Mouse (Mus musculus) limb, embryonic 11.5 days (tissue): Measurements from ENCODE around the gene Slc45a3. TPM values are rescaled to one million over a fixed set of nuclear protein-coding genes. Genes with fewer than 3 reads are reported as not detected.
A peak's percentile ranks its signal among the peaks of the same experiment; 100 is the strongest.

Source experiments
- ATAC-seq: fragments of 200-750 bp; cut with Nextera tagmentation; 2 replicates; pipeline ENCODE4 v1.8.0; 2017; ENCODE audit warnings: low read depth; ENCODE audit not compliant: insufficient number of reproducible peaks, low FRiP score, low TSS enrichment
- DNase-seq: peaks from one replicate; pipeline ENCODE4 v3.0.0-alpha.2; 2015; ENCODE audit warnings: low spot score
- H3K27ac ChIP-seq: fragments of 300-500 bp; sonication (generic); replicated peaks from 2 replicates; pipeline ENCODE4 v1.5.1; 2014; ENCODE audit warnings: low read depth, mild to moderate bottlenecking, low read length
- H3K27me3 ChIP-seq: fragments of 300-500 bp; sonication (generic); 2 replicates; pipeline ENCODE4 v1.6.1; 2014; ENCODE audit warnings: mild to moderate bottlenecking, low read length, mixed read lengths; ENCODE audit not compliant: control insufficient read depth, insufficient read depth
- H3K36me3 ChIP-seq: fragments of 300-500 bp; sonication (generic); 2 replicates; pipeline ENCODE4 v1.6.1; 2014; ENCODE audit warnings: mild to moderate bottlenecking, low read length, moderate library complexity, mixed read lengths; ENCODE audit not compliant: control insufficient read depth, insufficient read depth
- H3K4me1 ChIP-seq: fragments of 300-500 bp; sonication (generic); 2 replicates; pipeline ENCODE4 v1.6.1; 2014; ENCODE audit warnings: low read length, mixed read lengths; ENCODE audit not compliant: control insufficient read depth, insufficient read depth
- H3K4me2 ChIP-seq: fragments of 300-500 bp; sonication (generic); 2 replicates; pipeline ENCODE4 v1.6.1; 2014; ENCODE audit warnings: low read depth, mild to moderate bottlenecking, moderate library complexity; ENCODE audit not compliant: severe bottlenecking
- H3K4me3 ChIP-seq: fragments of 300-500 bp; sonication (generic); 2 replicates; pipeline ENCODE4 v1.5.1; 2014; ENCODE audit warnings: low read depth, low read length
- H3K9ac ChIP-seq: fragments of 300-500 bp; sonication (generic); 2 replicates; pipeline ENCODE4 v1.6.1; 2014; ENCODE audit warnings: mild to moderate bottlenecking, low read length
- H3K9me3 ChIP-seq: fragments of 300-500 bp; sonication (generic); 2 replicates; pipeline ENCODE4 v1.6.1; 2016; ENCODE audit warnings: low read length; ENCODE audit not compliant: control insufficient read depth
- WGBS: fragments of 180-500 bp; shearing (Covaris S2); extraction: QIAGEN DNeasy Blood & Tissue Kit; methylation state at CpG from one replicate; pipeline ENCODE4 v1.1.7; 2014; 5-methylcytosine and 5-hydroxymethylcytosine counted together
- polyA plus RNA-seq: library from polyadenylated mRNA; unstranded; fragments of >200 nt; fragmentation: Nextera tagmentation; extraction: Ambion mirVana; gene quantifications from 2 replicates; pipeline ENCODE4 v1.2.1, GENCODE M21; 2014

Gene Slc45a3
- polyA plus RNA-seq, 1 experiment from 2014 or later: 2.3 TPM

- Histone ChIP-seq H3K4me1 (no peaks in the 10 kb centered on the region), H3K4me2 (no peak overlapping the region), H3K27ac (no peak overlapping the region), H3K9me3 (no peaks in the 10 kb centered on the region), H3K36me3 (no peaks in the 10 kb centered on the region), H3K9ac (no peak overlapping the region), H3K27me3 (no peaks in the 10 kb centered on the region), H3K4me3 (no peak overlapping the region)
- DNase-seq (no peak), ATAC-seq (no peak)
- WGBS: 35% methylated on average over 2 of the region's 2 CpGs
Observed at GRCm38 (mm10) chr1:131980471-131980870, 17.7 kb downstream of the Slc45a3 start.

GRCm38 (mm10) chr1:131981378-131982013, 18.7 kb downstream of the Slc45a3 start:
- Histone ChIP-seq H3K4me3 (no peak overlapping the region), H3K4me1 (no peaks in the 10 kb centered on the region), H3K27me3 (no peaks in the 10 kb centered on the region), H3K27ac (no peak overlapping the region), H3K9ac (no peak overlapping the region), H3K9me3 (no peaks in the 10 kb centered on the region), H3K36me3 (no peaks in the 10 kb centered on the region), H3K4me2 (no peak overlapping the region)
- ATAC-seq (peak; percentile 40), DNase-seq (peak; percentile 88)
- WGBS: 53% methylated on average over 12 of the region's 12 CpGs

GRCm38 (mm10) chr1:131982907-131983306, 20.1 kb downstream of the Slc45a3 start:
- Histone ChIP-seq H3K4me1 (no peaks in the 10 kb centered on the region), H3K36me3 (no peaks in the 10 kb centered on the region), H3K9me3 (no peaks in the 10 kb centered on the region), H3K9ac (no peak overlapping the region), H3K4me2 (no peak overlapping the region), H3K27ac (no peak overlapping the region), H3K4me3 (no peak overlapping the region), H3K27me3 (no peaks in the 10 kb centered on the region)
- DNase-seq (peak; percentile 87), ATAC-seq (no peak)
- 11% methylated on average over 5 of the region's 5 CpGs for WGBS

- no peak overlapping the region for H3K9ac ChIP-seq
- H3K4me1 ChIP-seq: no peaks in the 10 kb centered on the region
- no peaks in the 10 kb centered on the region for H3K9me3 ChIP-seq
- H3K4me2 ChIP-seq: no peak overlapping the region
- no peak overlapping the region for H3K27ac ChIP-seq
- H3K4me3 ChIP-seq: no peak overlapping the region
- ATAC-seq: no peak
- 85% methylated on average over 2 of the region's 2 CpGs for WGBS
- no peaks in the 10 kb centered on the region for H3K27me3 ChIP-seq
- H3K36me3 ChIP-seq: no peaks in the 10 kb centered on the region
- no peak for DNase-seq
Observed at GRCm38 (mm10) chr1:131983806-131984205, 21.0 kb downstream of the Slc45a3 start.

GRCm38 (mm10) chr1:131987432-131987831, 24.7 kb downstream of the Slc45a3 start:
- no peak for DNase-seq
- Histone ChIP-seq H3K9ac (no peak overlapping the region), H3K9me3 (no peaks in the 10 kb centered on the region), H3K36me3 (no peaks in the 10 kb centered on the region), H3K4me1 (no peaks in the 10 kb centered on the region), H3K27me3 (no peaks in the 10 kb centered on the region), H3K4me3 (no peak overlapping the region), H3K27ac (no peak overlapping the region), H3K4me2 (no peak overlapping the region)
- no peak for ATAC-seq
- 81% methylated on average over 15 of the region's 15 CpGs for WGBS

GRCm38 (mm10) chr1:131989476-131989875, 26.7 kb downstream of the Slc45a3 start:
- Histone ChIP-seq H3K4me2 (no peak overlapping the region), H3K9me3 (no peaks in the 10 kb centered on the region), H3K27ac (no peak overlapping the region), H3K36me3 (no peaks in the 10 kb centered on the region), H3K9ac (no peak overlapping the region), H3K4me1 (no peaks in the 10 kb centered on the region), H3K27me3 (no peaks in the 10 kb centered on the region), H3K4me3 (no peak overlapping the region)
- no peak for ATAC-seq
- whole genome bisulfite sequencing: 87% methylated on average over 4 of the region's 4 CpGs
- DNase-seq: no peak

GRCm38 (mm10) chr1:131990083-131990760, 27.5 kb downstream of the Slc45a3 start:
- WGBS: 89% methylated on average over 9 of the region's 9 CpGs
- no peak for ATAC-seq
- Histone ChIP-seq H3K9ac (no peak overlapping the region), H3K4me3 (no peak overlapping the region), H3K27ac (no peak overlapping the region), H3K36me3 (no peaks in the 10 kb centered on the region), H3K4me1 (no peaks in the 10 kb centered on the region), H3K4me2 (no peak overlapping the region), H3K9me3 (no peaks in the 10 kb centered on the region), H3K27me3 (no peaks in the 10 kb centered on the region)
- no peak for DNase-seq

GRCm38 (mm10) chr1:131992561-131993001, 29.8 kb downstream of the Slc45a3 start:
- no peak for DNase-seq
- H3K27me3 ChIP-seq: no peaks in the 10 kb centered on the region
- H3K36me3 ChIP-seq: no peaks in the 10 kb centered on the region
- no peak overlapping the region for H3K4me3 ChIP-seq
- WGBS: 84% methylated on average over 7 of the region's 7 CpGs
- H3K9me3 ChIP-seq: no peaks in the 10 kb centered on the region
- ATAC-seq: no peak
- H3K4me1 ChIP-seq: no peaks in the 10 kb centered on the region
- H3K9ac ChIP-seq: no peak overlapping the region
- H3K27ac ChIP-seq: no peak overlapping the region
- no peak overlapping the region for H3K4me2 ChIP-seq
